Mouse (Mus musculus) lung, adult 2 months (tissue): ENCODE data around the gene Slc46a3.

Experiments
- CTCF ChIP-seq: fragments of 200-500 bp; IDR thresholded peaks from 2 replicates; pipeline ENCODE4 v1.5.1; 2011; ENCODE audit warnings: mild to moderate bottlenecking, low read length, control low read depth; ENCODE audit not compliant: insufficient read depth
- POLR2A ChIP-seq: fragments of 200-500 bp; IDR thresholded peaks from 2 replicates; pipeline ENCODE4 v1.6.1; 2011; ENCODE audit warnings: low read depth, mild to moderate bottlenecking, control low read depth, low read length, borderline replicate concordance; ENCODE audit errors: extremely low read depth

DNA sequence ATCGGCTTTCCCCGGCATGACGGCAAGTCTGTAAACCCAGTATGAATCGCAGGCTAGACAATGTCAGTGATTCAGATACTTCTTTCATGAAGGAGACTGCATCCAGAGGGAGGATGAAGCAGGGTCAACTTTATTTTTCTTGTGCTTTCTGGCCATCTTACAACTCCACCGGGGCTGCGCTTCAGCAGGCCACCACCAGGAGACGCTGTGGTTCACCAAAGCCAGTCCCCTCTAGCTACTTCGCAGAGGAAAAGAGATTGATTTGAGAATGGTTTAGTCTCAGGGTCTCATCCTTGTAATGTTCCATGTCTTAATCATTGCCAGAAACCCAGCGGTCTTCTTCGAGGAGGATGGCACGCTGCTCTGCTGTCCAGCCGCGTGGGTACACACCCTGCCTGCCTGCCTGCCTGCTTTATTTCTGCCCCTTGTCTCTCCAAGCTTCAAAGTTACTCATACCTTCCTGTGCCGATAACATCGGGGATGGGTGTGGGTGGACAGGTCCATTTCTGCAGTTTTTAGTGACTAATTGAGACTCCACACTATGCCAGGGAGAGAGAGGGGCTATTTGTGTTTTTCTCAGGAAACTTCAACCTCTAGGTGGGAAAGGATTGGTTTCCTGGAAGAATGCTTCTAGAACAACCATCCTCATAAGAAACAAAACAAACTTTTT lies 31.5 kb upstream of the Slc46a3 start:
- TF ChIP-seq POLR2A: no peak
- peak; percentile 59 for TF ChIP-seq CTCF
